Mouse (Mus musculus) kidney, adult 11 months (tissue): ENCODE data around the gene Garnl3.

Source experiments
- DNase-seq: peaks from one replicate; pipeline ENCODE4 v3.0.0; 2022

The Garnl3 gene

DNA sequence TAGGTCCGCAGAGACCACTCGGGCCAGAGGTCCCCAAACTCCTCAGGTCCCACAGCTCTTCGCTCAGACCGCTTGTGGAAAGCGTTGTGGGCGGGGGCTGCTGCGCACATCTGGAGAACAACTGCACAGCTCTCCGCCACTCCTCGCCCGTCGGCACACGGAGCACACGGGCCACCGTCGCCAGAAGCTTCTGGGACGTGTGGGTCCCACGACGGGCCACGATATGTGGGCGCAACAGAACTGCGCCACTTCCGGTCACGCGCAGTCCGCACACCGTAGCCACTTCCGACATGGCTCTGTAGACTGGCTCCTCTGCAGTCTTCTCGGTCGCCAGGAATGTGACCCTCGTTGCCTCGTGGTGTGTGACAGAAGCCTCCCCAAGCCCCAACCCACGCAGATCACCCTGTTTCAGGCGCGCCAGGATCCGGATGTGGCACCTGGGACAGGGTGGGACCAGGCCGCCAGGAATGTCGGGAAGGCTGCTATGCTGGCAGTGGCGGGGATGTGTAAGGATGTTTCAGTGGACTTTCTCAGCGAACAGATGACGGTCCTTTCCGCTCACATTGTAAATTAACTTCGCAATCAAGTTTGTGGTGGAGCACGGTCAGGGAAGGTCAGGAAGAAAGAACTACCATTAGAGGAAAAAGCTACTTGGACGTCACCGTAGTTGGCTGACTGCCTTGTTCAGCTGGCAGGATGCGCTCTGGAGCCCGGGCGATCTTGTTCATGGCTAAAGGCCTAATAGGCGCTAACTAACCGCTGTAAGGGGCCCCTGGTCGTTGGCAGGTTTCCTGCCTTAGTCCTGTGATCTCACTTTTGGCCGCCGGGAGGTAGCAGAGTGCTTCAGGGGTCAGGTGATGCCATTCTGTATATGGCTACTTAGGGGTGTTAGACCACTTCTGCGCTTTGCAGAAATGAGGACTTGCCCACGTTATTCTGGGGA lies 164.5 kb downstream of the Garnl3 start:
- DNase-seq, result peak; percentile 89

GRCm38 (mm10) chr2:32966184-32966688 lies 165.2 kb downstream of the Garnl3 start:
- no peak for DNase-seq

- DNase-seq, result no peak
Observed at GRCm38 (mm10) chr2:32965511-32966183, 165.8 kb downstream of the Garnl3 start.

GRCm38 (mm10) chr2:32964659-32965457 lies 166.6 kb downstream of the Garnl3 start:
- no peak for DNase-seq

GRCm38 (mm10) chr2:32963981-32964380 lies 167.5 kb downstream of the Garnl3 start:
- DNase-seq, result no peak

DNA sequence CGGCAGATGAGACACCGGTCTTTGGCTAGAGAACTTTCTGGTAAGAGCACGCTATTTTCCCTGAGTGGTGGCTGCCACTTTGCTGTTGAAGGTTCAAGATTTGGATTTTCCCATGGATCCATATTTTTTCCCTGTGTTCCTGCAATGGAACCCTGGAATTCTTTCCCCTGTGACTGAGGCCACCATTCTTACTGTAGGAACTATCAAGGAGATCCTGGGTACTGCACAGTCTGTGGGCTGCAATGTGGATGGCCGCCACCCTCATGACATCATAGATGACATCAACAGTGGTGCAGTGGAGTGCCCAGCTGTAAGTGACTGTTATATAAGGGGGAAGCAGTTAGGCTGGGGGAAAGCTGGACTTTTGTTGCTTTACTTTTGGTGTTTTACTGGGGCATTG lies 167.9 kb downstream of the Garnl3 start:
- DNase-seq, result no peak

- no peak for DNase-seq
Observed at GRCm38 (mm10) chr2:32962875-32963220, 168.6 kb downstream of the Garnl3 start.

DNA sequence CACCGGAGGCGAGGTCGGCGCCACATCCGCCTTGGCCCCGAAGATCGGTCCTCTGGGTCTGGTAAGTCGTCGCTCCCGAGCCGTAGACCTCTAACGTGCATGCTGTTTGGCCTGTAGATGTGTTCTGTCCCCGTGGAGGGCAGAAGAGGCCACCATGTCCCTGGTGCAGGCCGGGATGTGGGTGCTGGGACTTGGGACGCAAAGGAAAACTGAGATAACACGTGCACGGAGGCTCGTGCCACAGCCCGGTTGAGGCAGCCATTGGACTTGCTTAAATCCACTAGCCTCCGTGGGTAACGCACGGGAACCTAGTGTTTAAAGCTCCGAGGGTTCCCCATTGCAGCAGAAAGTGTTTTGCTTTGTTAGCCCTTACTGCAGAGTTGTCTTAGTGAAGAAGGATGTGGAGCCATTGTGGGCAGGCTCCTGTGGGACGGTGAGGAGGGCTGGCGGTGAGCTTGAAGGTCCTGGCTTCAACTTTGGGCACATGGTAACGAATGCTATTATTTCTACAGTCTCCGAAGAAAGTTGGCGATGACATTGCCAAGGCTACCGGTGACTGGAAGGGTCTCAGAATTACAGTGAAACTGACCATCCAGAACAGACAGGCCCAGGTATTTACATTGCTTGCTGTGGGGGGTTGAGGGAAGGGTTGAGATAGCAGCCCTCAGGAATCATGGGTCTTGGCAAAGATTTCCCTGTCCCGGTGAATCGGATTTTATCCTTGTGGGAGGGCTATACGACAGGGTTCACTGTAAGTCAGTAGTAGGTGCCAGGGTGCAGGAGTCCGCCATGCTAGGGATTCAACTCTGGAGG lies 169.2 kb downstream of the Garnl3 start:
- DNase-seq, result no peak

GRCm38 (mm10) chr2:32961192-32961995 lies 170.1 kb downstream of the Garnl3 start, which contains the start of the genes Rpl12 and Lrsam1:
Gene Rpl12, plus strand, starts transcription at chr2:32961559.
Gene Lrsam1, minus strand, starts transcription at chr2:32961614.
- peak; percentile 91 for DNase-seq

DNA sequence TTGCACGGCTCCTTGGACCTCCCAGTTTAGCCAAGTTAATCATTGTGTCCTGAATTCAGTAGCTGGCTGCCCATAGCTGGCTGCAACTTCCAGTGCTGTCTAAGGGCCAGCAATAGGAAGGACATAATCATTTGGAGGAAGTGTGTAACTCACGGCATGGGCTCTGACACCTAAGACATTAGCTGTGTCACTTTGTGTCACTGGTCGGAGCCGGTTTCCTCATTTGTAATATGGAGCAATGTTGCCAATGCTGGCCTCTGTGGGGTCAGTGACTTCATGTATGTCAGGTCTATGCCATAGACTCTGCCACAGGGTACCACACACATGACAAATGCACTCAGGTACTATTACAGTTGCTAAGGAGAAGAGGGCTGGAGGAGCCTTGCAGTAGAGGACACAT lies 171.2 kb downstream of the Garnl3 start:
- DNase-seq, result no peak

GRCm38 (mm10) chr2:32957344-32957743 lies 174.1 kb downstream of the Garnl3 start:
- DNase-seq, result no peak

- no peak for DNase-seq
Observed at GRCm38 (mm10) chr2:32954581-32954980, 176.9 kb downstream of the Garnl3 start.

DNA sequence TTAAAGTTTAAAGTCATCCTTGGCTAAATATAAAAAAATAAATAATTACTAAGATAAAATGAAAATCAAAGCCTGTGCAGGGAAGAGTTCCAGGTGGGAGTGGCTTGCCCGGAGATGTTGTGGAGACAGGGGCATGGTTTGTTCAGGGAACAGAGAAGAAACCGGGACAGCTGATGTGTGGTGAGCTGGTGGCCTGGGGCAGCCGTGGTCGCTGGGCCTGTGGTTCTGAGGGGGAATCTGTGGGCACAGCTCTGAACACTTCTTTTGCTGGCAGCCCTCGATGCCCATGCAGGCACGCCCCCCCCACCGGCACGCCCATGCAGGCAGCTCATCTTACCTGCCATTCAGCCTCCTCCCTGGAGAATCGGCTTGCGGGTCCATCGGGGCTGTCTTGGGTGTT lies 184.0 kb downstream of the Garnl3 start:
- no peak for DNase-seq

GRCm38 (mm10) chr2:32940483-32940882 lies 191.0 kb downstream of the Garnl3 start:
- DNase-seq, result no peak

DNA sequence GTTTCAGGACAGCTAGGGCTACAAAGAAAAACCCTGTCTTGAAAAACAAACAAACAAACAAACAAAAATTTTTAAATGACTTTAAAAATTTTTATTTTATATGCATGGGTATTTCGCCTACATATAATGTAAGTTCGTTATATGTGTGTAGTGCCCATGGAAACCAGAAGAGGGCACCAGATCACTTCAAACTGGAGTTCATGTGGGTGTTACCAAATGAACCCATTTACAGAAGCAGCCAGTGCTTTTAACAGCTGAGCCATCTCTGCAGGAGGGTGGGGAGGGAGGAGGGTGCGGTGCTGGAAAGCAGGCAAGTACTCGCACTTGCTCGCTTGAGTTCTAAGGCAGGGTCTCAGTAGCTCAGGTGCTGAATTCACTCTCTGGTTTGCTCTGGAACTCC lies 192.0 kb downstream of the Garnl3 start:
- DNase-seq, result no peak

GRCm38 (mm10) chr2:32938741-32939140 lies 192.7 kb downstream of the Garnl3 start:
- no peak for DNase-seq
